In genomic region chr8:119888012-119888411, GRCm38 (mm10) we compare ENCODE assay signal across 31 mouse cellular contexts. TPM values are rescaled to one million over a fixed set of nuclear protein-coding genes. Genes with fewer than 3 reads are reported as not detected.
DNase-seq lines count a peak whose midpoint lies in the region; ATAC-seq and TF ChIP-seq lines count a peak whose summit lies in the region.
"Had no signal": no experiment of that assay in that cellular context is flagged by ENCODE, and none has a peak within 500 bp of the region (broad histone marks: within the 10 kb centered on the region; RNA-seq: fewer than 3 reads in every experiment).

No protein-coding gene starts in this region.

- no peak for ATAC-seq in forebrain, postnatal 0 days
- ATAC-seq in forebrain, embryonic 11.5 days (replicated peaks; ENCODE audit: low FRiP score) = no peak
- 0 out of 2 replicates have a peak, but pooled peaks have one; percentile 44 for ATAC-seq in midbrain, embryonic 11.5 days (ENCODE audit: low FRiP score)
- ATAC-seq in midbrain, embryonic 15.5 days (replicated peaks) = no peak
- ATAC-seq: activated CD4-positive, CD25-positive, alpha-beta regulatory T cell, adult 4 months; inflammation-experienced regulatory T-cells, adult 6 months; liver, embryonic 12.5 days; liver, postnatal 0 days had no signal

- no peak overlapping the region for H3K9ac ChIP-seq in forebrain, postnatal 0 days
- no peak overlapping the region for H3K9ac ChIP-seq in forebrain, embryonic 11.5 days (ENCODE audit: low read length)
- H3K9ac ChIP-seq in midbrain, embryonic 11.5 days (ENCODE audit: low read length) = no peak overlapping the region
- H3K9ac ChIP-seq in midbrain, embryonic 15.5 days = no peak overlapping the region
- H3K9ac ChIP-seq: heart, embryonic 12.5 days; liver, embryonic 12.5 days; liver, postnatal 0 days; neural tube, embryonic 12.5 days had no signal

- no peaks in the 10 kb centered on the region for H3K4me1 ChIP-seq in forebrain, postnatal 0 days (ENCODE audit: insufficient read depth)
- H3K4me1 ChIP-seq in forebrain, embryonic 11.5 days (replicated peaks; ENCODE audit: control insufficient read depth, insufficient read depth, low read length) = 0 out of 2 replicates have a peak, but pooled peaks cover 3% of the 10 kb centered on the region
- H3K4me1 ChIP-seq in midbrain, embryonic 11.5 days (ENCODE audit: control insufficient read depth, insufficient read depth, low read length) = no peaks in the 10 kb centered on the region; the same call in 1 of the 2 replicates
- no peaks in the 10 kb centered on the region for H3K4me1 ChIP-seq in midbrain, embryonic 15.5 days

- WGBS in forebrain, postnatal 0 days = 53% methylated on average over 4 of the region's 4 CpGs
- 67% methylated on average over 4 of the region's 4 CpGs for WGBS in forebrain, embryonic 11.5 days
- 54% methylated on average over 4 of the region's 4 CpGs for WGBS in midbrain, embryonic 11.5 days
- 43% methylated on average over 4 of the region's 4 CpGs for WGBS in midbrain, embryonic 15.5 days

- TF ChIP-seq POLR2A in brain, embryonic 14.5 days (IDR thresholded peaks at IDR 0.05; ENCODE audit: borderline replicate concordance, extremely low read depth, insufficient read depth, insufficient read length, poor library complexity, severe bottlenecking) = no peak

- no peak overlapping the region for H3K4me3 ChIP-seq in forebrain, postnatal 0 days (ENCODE audit: low read depth, low read length)
- H3K4me3 ChIP-seq in forebrain, embryonic 11.5 days (ENCODE audit: low read depth, low read length) = no peak overlapping the region
- no peak overlapping the region for H3K4me3 ChIP-seq in midbrain, embryonic 11.5 days (ENCODE audit: low read depth, low read length)
- no peak overlapping the region for H3K4me3 ChIP-seq in midbrain, embryonic 15.5 days
- H3K4me3 ChIP-seq: gastrocnemius, adult 2 months; heart, adult 2 months; heart, embryonic 12.5 days; liver, embryonic 12.5 days; neural tube, embryonic 12.5 days had no signal

- H3K9me3 ChIP-seq in forebrain, postnatal 0 days (ENCODE audit: low read length) = no peaks in the 10 kb centered on the region
- no peaks in the 10 kb centered on the region for H3K9me3 ChIP-seq in forebrain, embryonic 11.5 days (ENCODE audit: control insufficient read depth, low read length)
- no peaks in the 10 kb centered on the region for H3K9me3 ChIP-seq in midbrain, embryonic 11.5 days (ENCODE audit: control insufficient read depth, low read length)
- H3K9me3 ChIP-seq in midbrain, embryonic 15.5 days = no peaks in the 10 kb centered on the region
- H3K9me3 ChIP-seq: heart, embryonic 12.5 days; liver, embryonic 12.5 days; neural tube, embryonic 12.5 days had no signal

- peak; percentile 8 for DNase-seq in forebrain, postnatal 0 days
- DNase-seq in forebrain, embryonic 11.5 days (ENCODE audit: low spot score) = no peak
- DNase-seq in midbrain, embryonic 11.5 days (ENCODE audit: low spot score, missing footprints) = no peak
- peak; percentile 63 for DNase-seq in MN1 (ENCODE audit: low spot score)
- peak; percentile 71 for DNase-seq in brain, embryonic 14.5 days (ENCODE audit: low read depth)
- no peak for DNase-seq in kidney, postnatal 14 days
- DNase-seq: adrenal gland, adult 2 months; adrenal gland, postnatal 36 days; B cell, adult 2 months; cerebellum, adult 2 months; cerebellum, postnatal 14 days; gastrocnemius, adult 2 months; gastrocnemius, postnatal 36 days; heart, adult 2 months; heart, postnatal 4 days; kidney, adult 11 months; kidney, postnatal 25 days; liver, postnatal 0 days; lung, postnatal 36 days; thymus, adult 2 months; thymus, postnatal 4 days had no signal

- no peaks in the 10 kb centered on the region for H3K27me3 ChIP-seq in forebrain, postnatal 0 days (ENCODE audit: insufficient read depth, low read length)
- H3K27me3 ChIP-seq in forebrain, embryonic 11.5 days (ENCODE audit: control insufficient read depth, insufficient read depth, low read length) = no peaks in the 10 kb centered on the region
- H3K27me3 ChIP-seq in midbrain, embryonic 11.5 days (ENCODE audit: control insufficient read depth, insufficient read depth, low read length) = no peaks in the 10 kb centered on the region
- no peaks in the 10 kb centered on the region for H3K27me3 ChIP-seq in midbrain, embryonic 15.5 days (replicated peaks)
- H3K27me3 ChIP-seq: neural tube, embryonic 12.5 days had no signal

- no peak overlapping the region for H3K27ac ChIP-seq in forebrain, postnatal 0 days (ENCODE audit: low read depth, low read length)
- no peak overlapping the region for H3K27ac ChIP-seq in forebrain, embryonic 11.5 days (ENCODE audit: low read depth, low read length)
- no peak overlapping the region for H3K27ac ChIP-seq in midbrain, embryonic 11.5 days (ENCODE audit: low read depth, low read length)
- no peak overlapping the region for H3K27ac ChIP-seq in midbrain, embryonic 15.5 days
- H3K27ac ChIP-seq: gastrocnemius, adult 2 months; heart, adult 2 months; liver, embryonic 12.5 days; neural tube, embryonic 12.5 days had no signal

- no peak for TF ChIP-seq CTCF in forebrain, postnatal 0 days (IDR thresholded peaks at IDR 0.05; ENCODE audit: low read depth)
- TF ChIP-seq CTCF in brain, embryonic 14.5 days (IDR thresholded peaks at IDR 0.05; ENCODE audit: borderline replicate concordance, extremely low read depth, insufficient read depth, insufficient read length) = no peak

- H3K36me3 ChIP-seq in forebrain, postnatal 0 days (ENCODE audit: insufficient read depth) = no peaks in the 10 kb centered on the region
- no peaks in the 10 kb centered on the region for H3K36me3 ChIP-seq in forebrain, embryonic 11.5 days (ENCODE audit: control insufficient read depth, insufficient read depth, low read length)
- H3K36me3 ChIP-seq in midbrain, embryonic 11.5 days (ENCODE audit: control insufficient read depth, insufficient read depth, low read length) = no peaks in the 10 kb centered on the region
- no peaks in the 10 kb centered on the region for H3K36me3 ChIP-seq in midbrain, embryonic 15.5 days (replicated peaks)
- H3K36me3 ChIP-seq: heart, embryonic 12.5 days; liver, embryonic 12.5 days; neural tube, embryonic 12.5 days had no signal

- H3K4me2 ChIP-seq in forebrain, postnatal 0 days (ENCODE audit: low read depth) = no peak overlapping the region
- no peak overlapping the region for H3K4me2 ChIP-seq in forebrain, embryonic 11.5 days (ENCODE audit: low read depth, low read length, severe bottlenecking)
- no peak overlapping the region for H3K4me2 ChIP-seq in midbrain, embryonic 11.5 days
- no peak overlapping the region for H3K4me2 ChIP-seq in midbrain, embryonic 15.5 days
- H3K4me2 ChIP-seq: heart, embryonic 12.5 days; liver, embryonic 12.5 days; neural tube, embryonic 12.5 days had no signal

RNA-seq across cellular contexts. Expression of gene Usp10, which starts 22.1 kb away (rescaled TPM):
- 68.1 and 77.3 TPM in 2 replicates for total RNA-seq in forebrain, postnatal 0 days (2014; rRNA removed)
- polyA plus RNA-seq in forebrain, postnatal 0 days (2015; fragmentation: Nextera tagmentation; extraction: Ambion mirVana) = 89.6 and 106 TPM in 2 replicates
- polyA plus RNA-seq in forebrain, embryonic 11.5 days (2014; fragmentation: Nextera tagmentation; extraction: Ambion mirVana) = 209 and 210 TPM in 2 replicates
- polyA plus RNA-seq in midbrain, embryonic 11.5 days (2014; fragmentation: Nextera tagmentation; extraction: Ambion mirVana) = 150 and 152 TPM in 2 replicates
- polyA plus RNA-seq in midbrain, embryonic 15.5 days (2015; fragmentation: Nextera tagmentation; extraction: Ambion mirVana) = 151 and 155 TPM in 2 replicates
- polyA plus RNA-seq in brain, embryonic 14.5 days (2012; rRNA removed) = 92.7 and 143 TPM in 2 replicates

RNA-seq across cellular contexts. Expression of gene Gm20388, which starts 22.6 kb away (rescaled TPM):
- total RNA-seq in forebrain, postnatal 0 days (2014; rRNA removed) = 43.2 and 51.3 TPM in 2 replicates
- polyA plus RNA-seq in forebrain, postnatal 0 days (2015; fragmentation: Nextera tagmentation; extraction: Ambion mirVana) = not detected in 2 replicates
- polyA plus RNA-seq in forebrain, embryonic 11.5 days (2014; fragmentation: Nextera tagmentation; extraction: Ambion mirVana) = not detected in 2 replicates
- 3.0 TPM in 1 of 2 replicates, not detected in the other for polyA plus RNA-seq in midbrain, embryonic 11.5 days (2014; fragmentation: Nextera tagmentation; extraction: Ambion mirVana)
- 5.6 TPM in 1 of 2 replicates, not detected in the other for polyA plus RNA-seq in midbrain, embryonic 15.5 days (2015; fragmentation: Nextera tagmentation; extraction: Ambion mirVana)
- polyA plus RNA-seq in brain, embryonic 14.5 days (2012; rRNA removed) = 54.5 and 59.3 TPM in 2 replicates
- total RNA-seq: layer of hippocampus, postnatal 10 days had no signal
- polyA plus RNA-seq: heart, embryonic 12.5 days; heart, postnatal 0 days; kidney, embryonic 14.5 days; liver, embryonic 12.5 days; liver, postnatal 0 days; lung, embryonic 16.5 days; neural tube, embryonic 12.5 days had no signal

RNA-seq across cellular contexts. Expression of gene Klhl36, which starts 25.9 kb away (rescaled TPM):
- total RNA-seq in forebrain, postnatal 0 days (2014; rRNA removed) = 18.7 and 23.0 TPM in 2 replicates
- 18.0 and 20.3 TPM in 2 replicates for polyA plus RNA-seq in forebrain, postnatal 0 days (2015; fragmentation: Nextera tagmentation; extraction: Ambion mirVana)
- 7.3 and 9.9 TPM in 2 replicates for polyA plus RNA-seq in forebrain, embryonic 11.5 days (2014; fragmentation: Nextera tagmentation; extraction: Ambion mirVana)
- polyA plus RNA-seq in midbrain, embryonic 11.5 days (2014; fragmentation: Nextera tagmentation; extraction: Ambion mirVana) = 8.2 and 10.2 TPM in 2 replicates
- polyA plus RNA-seq in midbrain, embryonic 15.5 days (2015; fragmentation: Nextera tagmentation; extraction: Ambion mirVana) = 18.3 and 20.2 TPM in 2 replicates
- 16.2 and 17.6 TPM in 2 replicates for polyA plus RNA-seq in brain, embryonic 14.5 days (2012; rRNA removed)

RNA-seq across cellular contexts. Expression of gene Cotl1, which starts 47.7 kb away (rescaled TPM):
- 177 and 224 TPM in 2 replicates for total RNA-seq in forebrain, postnatal 0 days (2014; rRNA removed)
- polyA plus RNA-seq in forebrain, postnatal 0 days (2015; fragmentation: Nextera tagmentation; extraction: Ambion mirVana) = 134 and 156 TPM in 2 replicates
- 167 and 251 TPM in 2 replicates for polyA plus RNA-seq in forebrain, embryonic 11.5 days (2014; fragmentation: Nextera tagmentation; extraction: Ambion mirVana)
- polyA plus RNA-seq in midbrain, embryonic 11.5 days (2014; fragmentation: Nextera tagmentation; extraction: Ambion mirVana) = 411 and 445 TPM in 2 replicates
- 123 and 134 TPM in 2 replicates for polyA plus RNA-seq in midbrain, embryonic 15.5 days (2015; fragmentation: Nextera tagmentation; extraction: Ambion mirVana)
- polyA plus RNA-seq in brain, embryonic 14.5 days (2012; rRNA removed) = 273 and 336 TPM in 2 replicates

Comparison
In these comparisons a context has a peak if more than half of its experiments do, and no peak if none do; other contexts are left out.
1. DNase-seq: peak in forebrain, postnatal 0 days (single experiment), MN1 (single experiment) and brain, embryonic 14.5 days (single experiment); none in forebrain, embryonic 11.5 days (single experiment), midbrain, embryonic 11.5 days (single experiment) and kidney, postnatal 14 days (single experiment).